ENCODE assay signal across 12 mouse cellular contexts in genomic region chr5:115493441-115493840, GRCm38 (mm10). TPM values are rescaled to one million over a fixed set of nuclear protein-coding genes. Genes with fewer than 3 reads are reported as not detected.
DNase-seq lines count a peak whose midpoint lies in the region; ATAC-seq and TF ChIP-seq lines count a peak whose summit lies in the region.
"Had no signal": no experiment of that assay in that cellular context is flagged by ENCODE, and none has a peak within 500 bp of the region (broad histone marks: within the 10 kb centered on the region; RNA-seq: fewer than 3 reads in every experiment).

No protein-coding gene starts in this region.

- H3K36me3 ChIP-seq in forebrain, embryonic 15.5 days = no peaks in the 10 kb centered on the region
- no peaks in the 10 kb centered on the region for H3K36me3 ChIP-seq in forebrain, embryonic 13.5 days (ENCODE audit: poor library complexity, severe bottlenecking)
- no peaks in the 10 kb centered on the region for H3K36me3 ChIP-seq in lung, embryonic 14.5 days (ENCODE audit: insufficient read depth)
- H3K36me3 ChIP-seq in embryonic facial prominence, embryonic 10.5 days (replicated peaks) = no peaks in the 10 kb centered on the region
- no peaks in the 10 kb centered on the region for H3K36me3 ChIP-seq in small intestine, adult 2 months (ENCODE audit: control insufficient read depth, insufficient read depth, low read length)

- H3K27ac ChIP-seq in forebrain, embryonic 15.5 days (replicated peaks) = peak overlapping the region; percentile 5; the same call in 1 of the 2 replicates
- H3K27ac ChIP-seq in forebrain, embryonic 13.5 days = no peak overlapping the region
- peak overlapping the region; percentile 80 for H3K27ac ChIP-seq in lung, embryonic 14.5 days (ENCODE audit: low read depth)
- 0 out of 2 replicates have a peak overlapping the region, but pooled peaks have one; percentile 51 for H3K27ac ChIP-seq in embryonic facial prominence, embryonic 10.5 days (replicated peaks)
- H3K27ac ChIP-seq in small intestine, adult 2 months (ENCODE audit: insufficient read depth, low read depth, low read length) = peak overlapping the region; percentile 31; the same call in 1 of the 2 replicates

- no peak for ATAC-seq in forebrain, embryonic 15.5 days (replicated peaks)
- ATAC-seq in forebrain, embryonic 13.5 days = no peak
- no peak for ATAC-seq in lung, embryonic 14.5 days (ENCODE audit: insufficient read depth)
- ATAC-seq: liver, postnatal 0 days had no signal

- no peak for TF ChIP-seq CTCF in lung, embryonic 14.5 days (IDR thresholded peaks at IDR 0.05; ENCODE audit: low read depth)
- TF ChIP-seq CTCF in lung, adult 2 months (IDR thresholded peaks at IDR 0.05; ENCODE audit: insufficient read depth, low read length) = no peak
- TF ChIP-seq CTCF in small intestine, adult 2 months (IDR thresholded peaks at IDR 0.05; ENCODE audit: extremely low read depth, insufficient read length, insufficient replicate concordance, low read depth, low read length) = no peak

- H3K4me3 ChIP-seq in forebrain, embryonic 15.5 days = no peak overlapping the region
- no peak overlapping the region for H3K4me3 ChIP-seq in forebrain, embryonic 13.5 days
- no peak overlapping the region for H3K4me3 ChIP-seq in lung, embryonic 14.5 days (ENCODE audit: low read depth, low read length)
- no peak overlapping the region for H3K4me3 ChIP-seq in lung, adult 2 months (replicated peaks; ENCODE audit: extremely low read depth, low read depth, low read length)
- H3K4me3 ChIP-seq in embryonic facial prominence, embryonic 10.5 days = no peak overlapping the region
- H3K4me3 ChIP-seq in small intestine, adult 2 months (ENCODE audit: low read depth, low read length) = no peak overlapping the region

- no peak for TF ChIP-seq POLR2A in lung, adult 2 months (IDR thresholded peaks at IDR 0.05; ENCODE audit: borderline replicate concordance, extremely low read depth, low read depth, low read length)
- TF ChIP-seq POLR2A in small intestine, adult 2 months (IDR thresholded peaks at IDR 0.05; ENCODE audit: low read depth, low read length) = no peak

- H3K9ac ChIP-seq in forebrain, embryonic 15.5 days (replicated peaks) = no peak overlapping the region
- no peak overlapping the region for H3K9ac ChIP-seq in forebrain, embryonic 13.5 days
- H3K9ac ChIP-seq in lung, embryonic 14.5 days = no peak overlapping the region
- H3K9ac ChIP-seq: liver, postnatal 0 days had no signal

- no peaks in the 10 kb centered on the region for H3K9me3 ChIP-seq in forebrain, embryonic 15.5 days
- H3K9me3 ChIP-seq in forebrain, embryonic 13.5 days (replicated peaks) = no peaks in the 10 kb centered on the region
- H3K9me3 ChIP-seq in lung, embryonic 14.5 days (ENCODE audit: low read depth, low read length) = no peaks in the 10 kb centered on the region
- no peaks in the 10 kb centered on the region for H3K9me3 ChIP-seq in embryonic facial prominence, embryonic 10.5 days

- DNase-seq in lung, embryonic 14.5 days = peak; percentile 71
- no peak for DNase-seq in lung, adult 2 months
- no peak for DNase-seq in embryonic facial prominence, embryonic 10.5 days (ENCODE audit: low spot score)
- no peak for DNase-seq in cerebellum, postnatal 36 days
- no peak for DNase-seq in thymus, postnatal 10 days (ENCODE audit: low spot score in 2 of 2)
- DNase-seq: B cell, adult 2 months; kidney, adult 18-20 months; liver, postnatal 0 days had no signal

- 35% methylated on average over 5 of the region's 5 CpGs for WGBS in forebrain, embryonic 15.5 days
- 60% methylated on average over 5 of the region's 5 CpGs for whole genome bisulfite sequencing in forebrain, embryonic 13.5 days
- WGBS in lung, embryonic 14.5 days = 18% methylated on average over 5 of the region's 5 CpGs
- 33% methylated on average over 5 of the region's 5 CpGs for WGBS in lung, adult 2 months
- WGBS in embryonic facial prominence, embryonic 10.5 days = 51% methylated on average over 5 of the region's 5 CpGs
- WGBS in small intestine, adult 2 months = 74% methylated on average over 5 of the region's 5 CpGs

- peaks cover 33% of the 10 kb centered on the region for H3K4me1 ChIP-seq in forebrain, embryonic 15.5 days
- H3K4me1 ChIP-seq in forebrain, embryonic 13.5 days = peaks cover 23% of the 10 kb centered on the region
- 0 out of 2 replicates have a peak, but pooled peaks cover 5% of the 10 kb centered on the region for H3K4me1 ChIP-seq in lung, embryonic 14.5 days (ENCODE audit: insufficient read depth)
- H3K4me1 ChIP-seq in lung, adult 2 months (ENCODE audit: control insufficient read depth, insufficient read depth, low read length) = peaks cover 6% of the 10 kb centered on the region
- H3K4me1 ChIP-seq in embryonic facial prominence, embryonic 10.5 days = peaks cover 35% of the 10 kb centered on the region
- peaks cover 7% of the 10 kb centered on the region; the same call in 1 of the 2 replicates for H3K4me1 ChIP-seq in small intestine, adult 2 months (ENCODE audit: control insufficient read depth, insufficient read depth, insufficient read length, low read length)

- no peak overlapping the region for H3K4me2 ChIP-seq in forebrain, embryonic 15.5 days (replicated peaks)
- H3K4me2 ChIP-seq in forebrain, embryonic 13.5 days = no peak overlapping the region
- no peak overlapping the region for H3K4me2 ChIP-seq in lung, embryonic 14.5 days

- no peaks in the 10 kb centered on the region for H3K27me3 ChIP-seq in forebrain, embryonic 15.5 days
- no peaks in the 10 kb centered on the region; the same call in 1 of the 2 replicates for H3K27me3 ChIP-seq in forebrain, embryonic 13.5 days
- H3K27me3 ChIP-seq in lung, embryonic 14.5 days (ENCODE audit: insufficient read depth, low read length) = no peaks in the 10 kb centered on the region
- no peaks in the 10 kb centered on the region for H3K27me3 ChIP-seq in embryonic facial prominence, embryonic 10.5 days (replicated peaks; ENCODE audit: low read depth, poor library complexity, severe bottlenecking)
- no peaks in the 10 kb centered on the region for H3K27me3 ChIP-seq in small intestine, adult 2 months (ENCODE audit: control insufficient read depth, insufficient read depth, low read length)

RNA-seq across cellular contexts. Expression of gene Sirt4, which starts 8.9 kb away (rescaled TPM):
- polyA plus RNA-seq in forebrain, embryonic 15.5 days (2015; fragmentation: Nextera tagmentation; extraction: Ambion mirVana) = 34.0 and 34.2 TPM in 2 replicates
- polyA plus RNA-seq in forebrain, embryonic 13.5 days (2015; fragmentation: Nextera tagmentation; extraction: Ambion mirVana) = 24.7 TPM in 2 replicates
- polyA plus RNA-seq in lung, embryonic 14.5 days (2014; fragmentation: Nextera tagmentation; extraction: Ambion mirVana) = 22.8 and 23.9 TPM in 2 replicates
- polyA plus RNA-seq in lung, adult 2 months (2012; rRNA removed) = 36.5 and 38.3 TPM in 2 replicates
- polyA plus RNA-seq in embryonic facial prominence, embryonic 10.5 days (2016; fragmentation: Nextera tagmentation; extraction: Ambion mirVana) = 14.5 and 16.0 TPM in 2 replicates
- 9.9 and 13.6 TPM in 2 replicates for polyA plus RNA-seq in small intestine, adult 2 months (2012; rRNA removed)

RNA-seq across cellular contexts. Expression of gene Pxn, which starts 13.0 kb away (rescaled TPM):
- 19.1 and 19.7 TPM in 2 replicates for polyA plus RNA-seq in forebrain, embryonic 15.5 days (2015; fragmentation: Nextera tagmentation; extraction: Ambion mirVana)
- polyA plus RNA-seq in forebrain, embryonic 13.5 days (2015; fragmentation: Nextera tagmentation; extraction: Ambion mirVana) = 16.8 and 17.7 TPM in 2 replicates
- 22.3 and 25.2 TPM in 2 replicates for polyA plus RNA-seq in lung, embryonic 14.5 days (2014; fragmentation: Nextera tagmentation; extraction: Ambion mirVana)
- 214 and 226 TPM in 2 replicates for polyA plus RNA-seq in lung, adult 2 months (2012; rRNA removed)
- 50.3 and 50.6 TPM in 2 replicates for polyA plus RNA-seq in embryonic facial prominence, embryonic 10.5 days (2016; fragmentation: Nextera tagmentation; extraction: Ambion mirVana)
- 65.1 and 136 TPM in 2 replicates for polyA plus RNA-seq in small intestine, adult 2 months (2012; rRNA removed)

RNA-seq across cellular contexts. Expression of gene Pla2g1b, which starts 27.4 kb away (rescaled TPM):
- not detected in 2 replicates for polyA plus RNA-seq in forebrain, embryonic 15.5 days (2015; fragmentation: Nextera tagmentation; extraction: Ambion mirVana)
- polyA plus RNA-seq in forebrain, embryonic 13.5 days (2015; fragmentation: Nextera tagmentation; extraction: Ambion mirVana) = not detected in 2 replicates
- 4.5 and 5.6 TPM in 2 replicates for polyA plus RNA-seq in lung, embryonic 14.5 days (2014; fragmentation: Nextera tagmentation; extraction: Ambion mirVana)
- polyA plus RNA-seq in lung, adult 2 months (2012; rRNA removed) = 38.0 and 46.8 TPM in 2 replicates
- not detected in 2 replicates for polyA plus RNA-seq in embryonic facial prominence, embryonic 10.5 days (2016; fragmentation: Nextera tagmentation; extraction: Ambion mirVana)
- 5.2 and 2,024 TPM in 2 replicates for polyA plus RNA-seq in small intestine, adult 2 months (2012; rRNA removed)
- polyA plus RNA-seq: embryonic facial prominence, embryonic 11.5 days; liver, postnatal 0 days had no signal
